Mouse (Mus musculus): ENCODE data around the gene Tbx20. TPM values are rescaled to one million over a fixed set of nuclear protein-coding genes. Genes with fewer than 3 reads are reported as not detected.

The Tbx20 gene
- total RNA-seq (2014; fragmentation: Nextera tagmentation) (not detected in 2 replicates), total RNA-seq (2017) (0.12 and 0.16 TPM in 2 replicates), polyA plus RNA-seq (2012) (not detected in 2 replicates)

DNA sequence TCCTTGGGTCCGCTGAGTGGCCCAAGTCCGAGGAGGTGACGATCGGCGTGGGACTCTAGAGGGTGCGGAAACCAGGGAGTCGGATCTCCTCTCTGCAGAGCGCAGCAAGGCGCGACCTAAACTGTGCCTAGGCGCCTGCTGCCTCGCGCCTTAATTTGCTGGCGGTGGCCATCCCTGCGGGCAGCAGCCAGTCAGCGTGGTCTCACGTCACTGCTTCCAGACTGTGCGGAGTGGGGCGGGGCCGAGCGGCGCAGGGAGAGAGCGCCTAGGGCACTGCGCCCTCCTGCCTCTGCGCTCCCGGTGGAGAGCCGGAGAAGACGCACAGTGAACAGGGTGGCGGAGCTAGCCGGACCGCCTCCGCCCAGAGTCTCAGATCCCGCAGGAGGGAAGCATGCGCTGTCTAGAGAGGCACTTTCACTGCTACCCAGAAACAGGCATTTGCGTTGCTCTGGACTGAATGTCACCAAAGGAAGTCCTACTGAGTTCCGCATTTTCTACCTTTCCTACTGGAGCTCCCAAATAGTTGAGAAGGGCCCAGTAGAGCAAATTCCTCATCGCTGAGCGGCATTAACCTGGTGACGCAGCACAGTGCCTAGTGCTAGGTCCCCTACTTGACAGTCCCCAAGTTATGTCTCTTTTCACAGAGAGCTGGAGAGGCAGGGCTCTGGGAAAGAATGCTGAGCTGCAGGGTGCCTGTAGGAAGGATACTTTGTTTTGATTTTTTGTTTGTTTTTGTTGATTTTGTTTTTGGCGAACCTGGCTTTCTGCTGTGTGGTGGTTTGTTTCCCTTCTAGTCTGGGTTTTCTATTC lies at the start of gene Tbx20:
Tbx20 (minus strand) TSS at position 144 of the 810 bp plus-strand sequence.
- DNase-seq (ENCODE audit: low spot score) (no peak), ATAC-seq (ENCODE audit: extremely low read depth, insufficient number of reproducible peaks, low FRiP score, poor library complexity, severe bottlenecking) (no peak)

GRCm38 (mm10) chr9:24818511-24818910 lies 44.4 kb upstream of the Tbx20 start:
- no peak for ATAC-seq (ENCODE audit: extremely low read depth, insufficient number of reproducible peaks, low FRiP score, poor library complexity, severe bottlenecking)
- no peak for DNase-seq (ENCODE audit: low spot score)
- no peaks in the 10 kb centered on the region for H3K36me3 ChIP-seq (replicated peaks)
- H3K27me3 ChIP-seq (ENCODE audit: insufficient read depth, low read length), result no peaks in the 10 kb centered on the region
- H3K4me1 ChIP-seq (ENCODE audit: insufficient read depth, low read depth, low read length), result no peaks in the 10 kb centered on the region
- TF ChIP-seq GATA2 (IDR thresholded peaks at IDR 0.05; ENCODE audit: borderline replicate concordance, low read depth, low read length), result no peak
- TF ChIP-seq POLR2AphosphoS5 (IDR thresholded peaks at IDR 0.05; ENCODE audit: insufficient replicate concordance, low read depth, low read length), result no peak
- no peak for TF ChIP-seq TAL1 (conservative IDR thresholded peaks at IDR 0.05; ENCODE audit: low read depth, low read length)
- H3K9me3 ChIP-seq (replicated peaks), result no peaks in the 10 kb centered on the region
- no peak overlapping the region for H3K4me3 ChIP-seq (ENCODE audit: low read depth, low read length)

More for the DNA sequence above, at the start of gene Tbx20:
- H3K9me3 ChIP-seq (replicated peaks), result no peaks in the 10 kb centered on the region
- no peak within 1 kb of the TSS for H3K4me3 ChIP-seq (ENCODE audit: low read depth, low read length)
- peaks cover 33% of the 10 kb centered on the region for H3K27me3 ChIP-seq (ENCODE audit: insufficient read depth, low read length)
- H3K36me3 ChIP-seq (replicated peaks), result no peaks in the 10 kb centered on the region
- no peaks in the 10 kb centered on the region; the same call in 1 of the 2 replicates for H3K4me1 ChIP-seq (ENCODE audit: insufficient read depth, low read depth, low read length)
- TF ChIP-seq GATA1 (IDR thresholded peaks at IDR 0.05; ENCODE audit: borderline replicate concordance, low read length) (no peak), GATA2 (IDR thresholded peaks at IDR 0.05; ENCODE audit: borderline replicate concordance, low read depth, low read length) (no peak), TAL1 (conservative IDR thresholded peaks at IDR 0.05; ENCODE audit: low read depth, low read length) (no peak)

DNA sequence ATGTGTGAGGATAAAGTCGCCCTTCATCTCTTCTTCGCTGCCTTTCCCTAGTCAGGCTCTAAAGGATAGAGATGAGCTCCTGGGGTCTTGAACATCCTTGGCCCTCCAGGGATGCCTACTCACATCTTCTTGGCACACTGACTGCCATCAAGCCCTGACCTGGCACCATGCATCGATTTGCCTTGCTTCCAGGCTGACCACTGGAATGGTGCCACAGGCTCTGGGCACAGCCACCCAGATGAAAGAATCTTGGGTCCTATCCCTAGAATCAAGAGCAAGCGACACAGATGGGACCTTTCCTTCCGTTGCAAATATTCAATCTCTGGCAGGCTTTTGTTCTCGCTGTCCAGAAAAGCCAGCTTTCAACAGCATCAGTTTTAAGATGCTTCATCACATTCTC lies 38.4 kb upstream of the Tbx20 start:
- no peak for DNase-seq (ENCODE audit: low spot score)
- H3K9me3 ChIP-seq (replicated peaks), result no peaks in the 10 kb centered on the region
- H3K4me3 ChIP-seq (ENCODE audit: low read depth, low read length), result no peak overlapping the region
- no peaks in the 10 kb centered on the region for H3K4me1 ChIP-seq (ENCODE audit: insufficient read depth, low read depth, low read length)
- TF ChIP-seq GATA2 (IDR thresholded peaks at IDR 0.05; ENCODE audit: borderline replicate concordance, low read depth, low read length) (no peak), GATA1 (IDR thresholded peaks at IDR 0.05; ENCODE audit: borderline replicate concordance, low read length) (no peak), TAL1 (conservative IDR thresholded peaks at IDR 0.05; ENCODE audit: low read depth, low read length) (no peak), POLR2AphosphoS5 (IDR thresholded peaks at IDR 0.05; ENCODE audit: insufficient replicate concordance, low read depth, low read length) (no peak), CTCF (IDR thresholded peaks at IDR 0.05; ENCODE audit: low read depth, low read length) (no peak)
- ATAC-seq (ENCODE audit: extremely low read depth, insufficient number of reproducible peaks, low FRiP score, poor library complexity, severe bottlenecking), result no peak
- no peaks in the 10 kb centered on the region for H3K27me3 ChIP-seq (ENCODE audit: insufficient read depth, low read length)
- no peaks in the 10 kb centered on the region for H3K36me3 ChIP-seq (replicated peaks)

DNA sequence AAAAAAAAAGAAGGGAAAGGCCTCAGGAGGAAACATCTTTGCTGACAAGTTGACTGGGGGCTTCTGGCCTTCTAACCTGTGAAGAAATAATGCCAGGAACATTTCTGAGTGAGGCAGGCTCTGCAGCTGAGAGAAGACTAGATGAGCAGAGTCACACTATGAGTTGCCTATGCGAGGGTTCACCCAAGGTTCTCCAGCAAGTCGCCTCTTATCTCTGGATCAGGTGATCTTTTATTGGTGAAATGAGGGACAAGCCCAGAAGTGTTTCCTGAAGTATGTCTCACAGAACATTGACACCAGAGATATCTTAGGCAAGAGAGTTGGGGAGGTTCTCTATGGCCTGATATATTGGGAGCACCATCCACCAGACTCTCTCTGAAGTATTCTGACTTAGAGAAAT lies 18.0 kb upstream of the Tbx20 start:
- H3K4me3 ChIP-seq (ENCODE audit: low read depth, low read length), result no peak overlapping the region
- ATAC-seq (ENCODE audit: extremely low read depth, insufficient number of reproducible peaks, low FRiP score, poor library complexity, severe bottlenecking), result no peak

DNA sequence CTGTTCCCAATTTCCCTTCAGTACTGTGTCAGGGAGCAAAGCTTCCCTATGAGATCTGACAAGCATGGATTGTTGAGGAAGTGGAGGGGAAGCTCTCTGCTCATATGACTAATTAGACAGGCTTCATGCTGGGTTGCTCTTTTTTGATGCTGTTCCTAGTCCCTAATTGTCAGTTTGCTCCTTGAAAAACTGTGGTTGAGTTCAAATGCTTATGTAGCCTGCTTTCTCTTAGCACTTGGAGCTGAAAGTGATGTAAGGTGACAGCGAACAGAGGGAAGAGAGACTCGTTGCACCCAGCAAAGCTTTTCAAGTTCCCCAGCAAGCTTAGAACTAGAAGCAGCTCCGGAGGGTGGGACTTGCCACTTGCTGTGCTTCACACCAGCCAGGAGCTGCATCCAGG lies 15.3 kb upstream of the Tbx20 start:
- no peak for DNase-seq (ENCODE audit: low spot score)
- TF ChIP-seq TAL1 (conservative IDR thresholded peaks at IDR 0.05; ENCODE audit: low read depth, low read length) (no peak), GATA1 (IDR thresholded peaks at IDR 0.05; ENCODE audit: borderline replicate concordance, low read length) (no peak), GATA2 (IDR thresholded peaks at IDR 0.05; ENCODE audit: borderline replicate concordance, low read depth, low read length) (no peak), POLR2AphosphoS5 (IDR thresholded peaks at IDR 0.05; ENCODE audit: insufficient replicate concordance, low read depth, low read length) (no peak), CTCF (IDR thresholded peaks at IDR 0.05; ENCODE audit: low read depth, low read length) (no peak)
- no peak for ATAC-seq (ENCODE audit: extremely low read depth, insufficient number of reproducible peaks, low FRiP score, poor library complexity, severe bottlenecking)
- H3K4me1 ChIP-seq (ENCODE audit: insufficient read depth, low read depth, low read length), result no peaks in the 10 kb centered on the region; the same call in 1 of the 2 replicates
- H3K9me3 ChIP-seq (replicated peaks), result no peaks in the 10 kb centered on the region
- H3K36me3 ChIP-seq (replicated peaks), result no peaks in the 10 kb centered on the region
- H3K27me3 ChIP-seq (ENCODE audit: insufficient read depth, low read length), result no peaks in the 10 kb centered on the region
- no peak overlapping the region for H3K4me3 ChIP-seq (ENCODE audit: low read depth, low read length)

More for the DNA sequence above, 18.0 kb upstream of the Tbx20 start:
- no peaks in the 10 kb centered on the region for H3K9me3 ChIP-seq (replicated peaks)
- no peaks in the 10 kb centered on the region; the same call in 1 of the 2 replicates for H3K4me1 ChIP-seq (ENCODE audit: insufficient read depth, low read depth, low read length)
- no peak for DNase-seq (ENCODE audit: low spot score)
- no peak for TF ChIP-seq POLR2AphosphoS5 (IDR thresholded peaks at IDR 0.05; ENCODE audit: insufficient replicate concordance, low read depth, low read length)
- no peak for TF ChIP-seq GATA1 (IDR thresholded peaks at IDR 0.05; ENCODE audit: borderline replicate concordance, low read length)
- no peak for TF ChIP-seq TAL1 (conservative IDR thresholded peaks at IDR 0.05; ENCODE audit: low read depth, low read length)
- TF ChIP-seq GATA2 (IDR thresholded peaks at IDR 0.05; ENCODE audit: borderline replicate concordance, low read depth, low read length), result no peak
- TF ChIP-seq CTCF (IDR thresholded peaks at IDR 0.05; ENCODE audit: low read depth, low read length), result no peak
- no peaks in the 10 kb centered on the region for H3K27me3 ChIP-seq (ENCODE audit: insufficient read depth, low read length)
- no peaks in the 10 kb centered on the region for H3K36me3 ChIP-seq (replicated peaks)

GRCm38 (mm10) chr9:24782338-24782737 lies 8.2 kb upstream of the Tbx20 start:
- Histone ChIP-seq H3K36me3 (replicated peaks) (no peaks in the 10 kb centered on the region), H3K9me3 (replicated peaks) (no peaks in the 10 kb centered on the region), H3K27me3 (ENCODE audit: insufficient read depth, low read length) (peaks cover 15% of the 10 kb centered on the region), H3K4me3 (ENCODE audit: low read depth, low read length) (no peak overlapping the region), H3K4me1 (ENCODE audit: insufficient read depth, low read depth, low read length) (no peaks in the 10 kb centered on the region)
- ATAC-seq (ENCODE audit: extremely low read depth, insufficient number of reproducible peaks, low FRiP score, poor library complexity, severe bottlenecking) (no peak), DNase-seq (ENCODE audit: low spot score) (no peak)
- no peak for TF ChIP-seq GATA1 (IDR thresholded peaks at IDR 0.05; ENCODE audit: borderline replicate concordance, low read length)
- TF ChIP-seq CTCF (IDR thresholded peaks at IDR 0.05; ENCODE audit: low read depth, low read length), result no peak
- no peak for TF ChIP-seq GATA2 (IDR thresholded peaks at IDR 0.05; ENCODE audit: borderline replicate concordance, low read depth, low read length)
- TF ChIP-seq TAL1 (conservative IDR thresholded peaks at IDR 0.05; ENCODE audit: low read depth, low read length), result no peak
- no peak for TF ChIP-seq POLR2AphosphoS5 (IDR thresholded peaks at IDR 0.05; ENCODE audit: insufficient replicate concordance, low read depth, low read length)

All from G1E (cell line).